Mouse (Mus musculus) hindbrain, embryonic 15.5 days (tissue): ENCODE measurements around the gene Trp53rkb. TPM values are rescaled to one million over a fixed set of nuclear protein-coding genes. Genes with fewer than 3 reads are reported as not detected.
"Not testable (repeated sequence)": the region's sequence is repeated elsewhere in the genome, so short reads cannot be mapped to it uniquely, and the experiment has no call there.

Experiments used
- ATAC-seq: fragments of 200-750 bp; cut with Nextera tagmentation; 2 replicates; pipeline ENCODE4 v1.8.0; 2017; ENCODE audit warnings: low read depth, moderate number of reproducible peaks, moderate TSS enrichment; ENCODE audit not compliant: low FRiP score
- H3K27ac ChIP-seq: fragments of 300-500 bp; sonication (generic); replicated peaks from 2 replicates; pipeline ENCODE4 v1.5.1; 2015; ENCODE audit warnings: mild to moderate bottlenecking, inconsistent platforms
- H3K27me3 ChIP-seq: fragments of 300-500 bp; sonication (generic); 2 replicates; pipeline ENCODE4 v1.6.1; 2015; ENCODE audit warnings: control low read depth, inconsistent platforms
- H3K36me3 ChIP-seq: fragments of 300-500 bp; sonication (generic); 2 replicates; pipeline ENCODE4 v1.6.1; 2015; ENCODE audit warnings: control low read depth, inconsistent platforms
- H3K4me1 ChIP-seq: fragments of 300-500 bp; sonication (generic); replicated peaks from 2 replicates; pipeline ENCODE4 v1.6.1; 2015; ENCODE audit warnings: control low read depth, inconsistent platforms
- H3K4me2 ChIP-seq: fragments of 300-500 bp; sonication (generic); 2 replicates; pipeline ENCODE4 v1.6.1; 2015; ENCODE audit warnings: moderate library complexity, mild to moderate bottlenecking, inconsistent platforms
- H3K4me3 ChIP-seq: fragments of 300-500 bp; sonication (generic); 2 replicates; pipeline ENCODE4 v1.5.1; 2015; ENCODE audit warnings: mild to moderate bottlenecking, inconsistent platforms
- H3K9ac ChIP-seq: fragments of 300-500 bp; sonication (generic); 2 replicates; pipeline ENCODE4 v1.6.1; 2015; ENCODE audit warnings: inconsistent platforms
- H3K9me3 ChIP-seq: fragments of 300-500 bp; sonication (generic); 2 replicates; pipeline ENCODE4 v1.6.1; 2016; ENCODE audit warnings: control low read depth, inconsistent platforms
- WGBS: fragments of 180-500 bp; shearing (Covaris S2); methylation state at CpG from one replicate; pipeline ENCODE4 v1.1.7; 2015; 5-methylcytosine and 5-hydroxymethylcytosine counted together
- polyA plus RNA-seq: library from polyadenylated mRNA; unstranded; fragments of >200 nt; fragmentation: Nextera tagmentation; extraction: Ambion mirVana; gene quantifications from 2 replicates; pipeline ENCODE4 v1.2.1, GENCODE M21; 2015

Trp53rkb gene
- polyA plus RNA-seq: 9.5 and 10.9 TPM in 2 replicates

DNA sequence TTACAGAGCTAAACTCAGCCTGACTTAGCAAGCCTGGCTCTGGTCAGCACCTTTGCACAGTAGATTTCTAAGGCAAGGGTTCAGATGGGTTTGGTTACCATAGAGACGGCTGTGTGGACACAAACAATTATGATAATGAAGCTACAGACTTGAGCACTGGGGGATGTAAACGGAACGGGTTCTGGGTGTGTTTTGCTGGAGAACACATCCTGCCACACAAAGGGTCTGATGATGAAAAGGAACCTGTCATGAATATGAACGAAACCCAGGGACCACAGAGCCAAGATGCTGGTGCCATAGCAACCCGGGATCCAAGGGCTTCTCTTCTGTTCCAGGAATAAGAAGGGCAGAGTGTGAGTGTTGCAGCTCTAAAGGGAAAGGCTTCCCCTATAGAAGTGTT lies at the start of gene Trp53rkb:
Gene Trp53rkb, plus strand, starts transcription at position 177 of the 400 bp plus-strand sequence.
- peaks cover 15% of the 10 kb centered on the region for H3K36me3 ChIP-seq
- no peaks in the 10 kb centered on the region for H3K27me3 ChIP-seq
- H3K9me3 ChIP-seq: no peaks in the 10 kb centered on the region
- WGBS: 11% methylated on average over 5 of the region's 5 CpGs
- H3K4me1 ChIP-seq: peaks cover 19% of the 10 kb centered on the region
- peak within 1 kb of the TSS; percentile 76 for H3K27ac ChIP-seq
- peak within 1 kb of the TSS; percentile 80 for H3K9ac ChIP-seq
- peak; percentile 81 for ATAC-seq
- peak within 1 kb of the TSS; percentile 72 for H3K4me2 ChIP-seq
- H3K4me3 ChIP-seq: peak within 1 kb of the TSS; percentile 87

DNA sequence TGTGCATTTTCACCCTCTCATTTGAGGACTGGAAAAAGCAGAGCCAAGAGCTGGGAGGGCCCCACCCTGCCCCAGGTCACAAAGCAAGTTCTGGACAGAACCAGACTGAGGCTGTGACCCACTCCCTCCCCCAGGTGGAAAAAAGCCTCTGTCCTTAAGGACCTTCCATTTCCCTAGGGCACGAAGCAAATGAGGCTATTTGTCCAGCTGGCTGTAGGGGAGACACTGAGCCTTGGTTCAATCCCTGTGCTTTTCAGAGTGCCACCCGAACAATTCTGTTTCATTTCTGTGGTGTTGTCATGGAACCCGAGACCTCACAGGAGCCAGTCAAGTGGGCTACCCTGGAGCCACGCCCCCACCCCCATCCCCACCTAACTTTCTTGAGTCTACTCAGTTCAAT lies 48.8 kb upstream of the Trp53rkb start:
- H3K9ac ChIP-seq: no peak overlapping the region
- H3K4me2 ChIP-seq: no peak overlapping the region
- 34% methylated on average over 4 of the region's 4 CpGs for WGBS
- no peaks in the 10 kb centered on the region for H3K9me3 ChIP-seq
- no peaks in the 10 kb centered on the region for H3K36me3 ChIP-seq
- H3K27ac ChIP-seq: no peak overlapping the region
- no peaks in the 10 kb centered on the region for H3K4me1 ChIP-seq
- H3K27me3 ChIP-seq: no peaks in the 10 kb centered on the region
- no peak overlapping the region for H3K4me3 ChIP-seq
- no peak for ATAC-seq

DNA sequence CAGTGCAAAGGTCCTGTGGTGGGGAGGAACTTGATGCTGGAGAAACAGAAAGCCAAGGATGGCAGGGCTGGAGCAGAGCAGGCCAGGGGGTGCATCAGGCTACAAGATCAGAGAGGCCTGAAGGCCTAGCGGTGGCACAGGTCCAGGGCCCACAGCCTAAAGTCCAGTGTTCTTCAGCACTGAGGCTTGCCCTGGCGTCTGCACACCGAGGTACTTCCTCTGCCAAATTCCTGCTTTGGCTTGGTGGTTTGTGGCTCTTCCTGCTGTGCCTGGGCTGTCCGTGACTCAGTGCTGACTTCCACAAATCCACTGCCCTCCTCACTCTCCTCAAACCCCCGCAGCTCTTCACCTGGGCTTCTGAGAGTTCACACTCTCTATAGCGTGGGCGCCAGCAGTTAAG lies 47.9 kb upstream of the Trp53rkb start:
- Histone ChIP-seq H3K4me2 (no peak overlapping the region), H3K9me3 (no peaks in the 10 kb centered on the region), H3K4me3 (no peak overlapping the region), H3K27ac (no peak overlapping the region), H3K36me3 (no peaks in the 10 kb centered on the region), H3K9ac (no peak overlapping the region), H3K4me1 (no peaks in the 10 kb centered on the region), H3K27me3 (no peaks in the 10 kb centered on the region)
- WGBS: 73% methylated on average over 7 of the region's 7 CpGs
- ATAC-seq: no peak

DNA sequence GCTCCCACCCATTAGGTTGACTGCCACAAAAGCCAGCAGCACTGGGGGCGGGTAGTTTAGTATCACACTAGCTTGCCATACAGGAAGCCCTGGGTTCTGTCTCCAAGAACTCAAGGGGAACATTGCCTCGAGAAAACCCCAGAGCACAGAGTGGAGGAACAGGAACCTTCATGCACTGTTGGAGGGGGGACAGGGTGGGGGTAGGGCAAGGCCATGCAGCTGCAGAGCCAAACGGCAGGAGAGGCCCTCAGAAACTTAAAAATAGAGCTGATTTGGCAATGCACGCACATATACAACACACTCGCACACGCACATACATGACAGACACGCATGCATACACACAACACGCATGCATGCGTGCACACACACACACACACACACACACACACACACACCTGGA lies 46.5 kb upstream of the Trp53rkb start:
- H3K36me3 ChIP-seq: no peaks in the 10 kb centered on the region
- ATAC-seq: no peak
- H3K27ac ChIP-seq: no peak overlapping the region
- no peaks in the 10 kb centered on the region for H3K27me3 ChIP-seq
- no peak overlapping the region for H3K9ac ChIP-seq
- 87% methylated on average over 9 of the region's 9 CpGs for WGBS
- no peaks in the 10 kb centered on the region for H3K4me1 ChIP-seq
- H3K4me2 ChIP-seq: no peak overlapping the region
- H3K4me3 ChIP-seq: no peak overlapping the region
- H3K9me3 ChIP-seq: no peaks in the 10 kb centered on the region

DNA sequence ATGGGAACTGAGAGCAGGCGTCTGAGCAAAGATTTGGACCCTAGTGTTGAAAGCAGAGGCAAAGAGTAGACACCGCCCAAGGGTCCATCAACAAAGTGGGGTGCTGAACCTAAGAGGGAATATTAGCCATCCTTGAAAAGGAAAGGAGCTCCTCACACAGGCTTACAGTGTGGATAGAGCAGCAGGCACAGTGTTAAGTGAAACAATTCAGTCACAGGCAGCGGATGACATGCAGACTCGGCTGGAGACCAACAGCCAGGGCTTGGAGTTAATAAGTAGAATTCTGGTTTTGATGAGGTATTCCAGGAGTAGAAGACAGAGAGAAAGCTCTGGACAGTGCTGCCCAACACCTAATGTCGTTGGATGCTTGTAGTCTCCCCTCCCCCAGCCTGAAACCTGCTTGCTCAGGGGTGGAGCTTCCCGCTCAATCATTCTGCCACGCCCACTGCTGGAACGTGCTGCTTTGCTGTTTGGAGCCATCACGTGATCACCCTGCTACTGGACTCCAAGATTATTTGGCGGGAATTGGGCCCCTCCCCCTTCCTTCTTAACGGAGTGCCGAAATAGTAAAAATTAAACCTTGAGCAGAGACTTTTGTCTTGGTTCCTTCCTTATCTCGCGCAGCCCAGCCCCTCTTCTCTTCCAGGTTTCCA lies 45.9 kb upstream of the Trp53rkb start:
- H3K4me3 ChIP-seq, H3K9me3 ChIP-seq, H3K27ac ChIP-seq, H3K9ac ChIP-seq, H3K4me1 ChIP-seq, ATAC-seq, H3K36me3 ChIP-seq, H3K4me2 ChIP-seq, H3K27me3 ChIP-seq: not testable (repeated sequence)
- WGBS: 60% methylated on average over 14 of the region's 14 CpGs

DNA sequence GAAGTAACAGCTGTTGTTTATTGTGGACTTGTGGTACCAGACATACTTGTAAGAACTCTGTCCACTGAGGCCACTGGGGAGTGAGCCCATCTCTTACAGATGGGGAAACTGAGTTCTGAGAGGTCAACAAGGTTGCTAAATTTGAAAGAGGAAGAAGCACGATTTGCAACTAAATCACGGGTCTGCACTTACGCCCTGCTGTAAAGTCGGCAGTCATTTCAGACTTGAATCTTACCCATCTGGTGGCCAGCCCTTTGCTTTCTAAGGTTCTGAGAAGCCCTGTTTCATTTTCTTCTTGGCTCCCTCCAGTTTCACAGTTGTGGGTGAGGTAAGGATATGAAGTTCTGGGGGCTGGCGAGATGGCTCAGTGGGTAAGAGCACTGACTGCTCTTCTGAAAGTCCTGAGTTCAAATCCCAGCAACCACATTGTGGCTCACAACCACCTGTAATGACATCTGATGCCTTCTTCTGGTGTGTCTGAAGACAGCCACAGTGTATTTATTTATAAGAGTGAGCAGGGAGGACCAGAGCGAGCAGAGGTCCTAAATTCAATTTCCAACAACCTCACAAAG lies 41.6 kb upstream of the Trp53rkb start:
- 91% methylated on average over 6 of the region's 6 CpGs for WGBS

DNA sequence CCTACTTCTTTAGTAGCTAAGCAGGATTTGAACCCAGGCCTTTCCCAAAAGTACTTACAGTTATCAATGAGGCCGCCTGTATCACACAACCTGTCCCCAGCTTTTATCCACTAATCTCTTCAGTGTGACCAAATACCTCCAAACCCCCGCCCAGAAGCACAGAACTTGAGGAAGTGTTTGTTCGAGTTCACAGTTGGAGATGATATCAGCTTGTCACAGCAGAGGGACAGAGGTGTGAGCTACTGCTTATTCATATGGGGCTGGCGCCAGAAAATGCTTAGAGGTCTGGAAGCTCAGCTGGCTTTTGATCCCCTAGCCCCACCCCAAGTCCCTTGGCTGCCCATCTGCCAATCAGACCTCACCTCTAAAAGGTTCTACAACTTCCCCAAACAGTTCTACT lies 38.1 kb upstream of the Trp53rkb start:
- no peaks in the 10 kb centered on the region for H3K36me3 ChIP-seq
- no peak overlapping the region for H3K9ac ChIP-seq
- 87% methylated on average over 4 of the region's 4 CpGs for WGBS
- ATAC-seq: no peak
- no peak overlapping the region for H3K27ac ChIP-seq
- H3K9me3 ChIP-seq: no peaks in the 10 kb centered on the region
- no peak overlapping the region for H3K4me2 ChIP-seq
- H3K4me3 ChIP-seq: no peak overlapping the region
- H3K4me1 ChIP-seq: no peaks in the 10 kb centered on the region
- no peaks in the 10 kb centered on the region for H3K27me3 ChIP-seq

More for the DNA sequence above, 41.6 kb upstream of the Trp53rkb start:
- Histone ChIP-seq H3K27ac (no peak overlapping the region), H3K9ac (no peak overlapping the region), H3K36me3 (no peaks in the 10 kb centered on the region), H3K4me1 (no peaks in the 10 kb centered on the region), H3K4me2 (no peak overlapping the region), H3K27me3 (no peaks in the 10 kb centered on the region), H3K4me3 (no peak overlapping the region), H3K9me3 (no peaks in the 10 kb centered on the region)
- ATAC-seq: no peak

DNA sequence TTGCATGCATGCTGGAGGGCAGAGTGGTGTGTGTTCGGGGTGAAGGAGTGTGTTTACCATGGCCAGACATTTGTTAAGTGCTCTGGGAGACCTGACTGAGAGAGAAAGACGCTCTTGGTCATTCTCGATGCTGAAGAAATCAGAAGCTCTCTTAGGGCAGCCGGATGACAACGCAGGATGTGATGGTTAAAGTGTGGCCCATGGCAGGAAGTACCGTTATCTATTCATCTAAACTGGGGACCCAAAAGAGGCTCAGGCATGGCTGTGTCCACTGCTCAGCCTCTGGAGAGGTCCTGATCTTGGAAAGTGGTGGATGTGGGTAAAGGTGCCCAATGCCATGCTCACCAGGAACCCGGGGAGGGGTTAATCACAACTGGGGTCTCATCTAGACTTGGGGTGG lies 37.6 kb upstream of the Trp53rkb start:
- no peak overlapping the region for H3K4me2 ChIP-seq
- no peaks in the 10 kb centered on the region for H3K27me3 ChIP-seq
- ATAC-seq: no peak
- WGBS: 92% methylated on average over 7 of the region's 7 CpGs
- no peak overlapping the region for H3K9ac ChIP-seq
- H3K36me3 ChIP-seq: no peaks in the 10 kb centered on the region
- H3K4me3 ChIP-seq: no peak overlapping the region
- no peaks in the 10 kb centered on the region for H3K9me3 ChIP-seq
- H3K4me1 ChIP-seq: no peaks in the 10 kb centered on the region
- no peak overlapping the region for H3K27ac ChIP-seq

DNA sequence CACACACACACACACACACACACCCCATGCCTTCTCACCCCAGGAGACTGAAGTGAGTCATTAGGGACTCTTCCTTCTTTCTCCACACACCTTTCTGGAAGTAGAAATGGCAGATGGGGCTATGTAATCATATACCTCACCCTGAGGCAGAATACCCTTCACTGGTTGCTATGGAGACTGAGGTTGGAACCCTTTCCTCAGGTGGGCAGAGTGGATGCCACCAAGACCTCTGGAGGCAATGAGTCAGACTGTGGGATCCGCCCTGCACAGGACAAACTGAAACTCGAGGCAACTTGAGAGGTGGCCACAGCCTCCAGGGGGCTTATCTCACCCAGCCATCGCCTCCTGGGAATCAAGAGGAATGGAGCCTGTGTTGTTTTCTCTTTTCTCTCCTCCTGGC lies 34.4 kb upstream of the Trp53rkb start:
- Histone ChIP-seq H3K4me1 (no peaks in the 10 kb centered on the region), H3K27ac (no peak overlapping the region), H3K9ac (no peak overlapping the region), H3K4me2 (no peak overlapping the region), H3K9me3 (no peaks in the 10 kb centered on the region), H3K27me3 (no peaks in the 10 kb centered on the region), H3K36me3 (no peaks in the 10 kb centered on the region), H3K4me3 (no peak overlapping the region)
- ATAC-seq: no peak
- 46% methylated on average over 3 of the region's 3 CpGs for WGBS

DNA sequence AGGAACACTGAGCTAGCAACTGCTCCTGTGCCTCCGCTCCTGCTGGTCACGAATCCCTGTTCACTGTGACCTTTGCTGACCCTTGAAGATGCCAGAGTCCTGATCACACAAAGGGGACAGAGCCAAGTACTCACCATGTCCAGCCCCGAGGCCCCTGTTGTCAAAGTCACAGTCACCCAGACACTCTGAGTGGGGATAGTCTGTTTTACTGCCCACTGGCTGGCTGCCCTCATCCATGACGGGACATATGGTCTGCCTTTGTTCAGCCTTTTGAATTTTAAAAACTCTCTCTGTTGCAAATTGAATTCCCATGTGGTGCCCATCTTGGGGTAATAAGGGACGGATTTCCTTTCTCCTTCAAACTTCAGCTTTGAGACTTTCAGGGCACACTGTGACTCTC lies 28.3 kb upstream of the Trp53rkb start:
- ATAC-seq: no peak
- Histone ChIP-seq H3K27me3 (no peaks in the 10 kb centered on the region), H3K4me2 (no peak overlapping the region), H3K27ac (no peak overlapping the region), H3K9me3 (no peaks in the 10 kb centered on the region), H3K4me3 (no peak overlapping the region), H3K4me1 (peaks cover 5% of the 10 kb centered on the region; the same call in 1 of the 2 replicates), H3K9ac (no peak overlapping the region), H3K36me3 (no peaks in the 10 kb centered on the region)
- WGBS: 13% methylated on average over 5 of the region's 5 CpGs

DNA sequence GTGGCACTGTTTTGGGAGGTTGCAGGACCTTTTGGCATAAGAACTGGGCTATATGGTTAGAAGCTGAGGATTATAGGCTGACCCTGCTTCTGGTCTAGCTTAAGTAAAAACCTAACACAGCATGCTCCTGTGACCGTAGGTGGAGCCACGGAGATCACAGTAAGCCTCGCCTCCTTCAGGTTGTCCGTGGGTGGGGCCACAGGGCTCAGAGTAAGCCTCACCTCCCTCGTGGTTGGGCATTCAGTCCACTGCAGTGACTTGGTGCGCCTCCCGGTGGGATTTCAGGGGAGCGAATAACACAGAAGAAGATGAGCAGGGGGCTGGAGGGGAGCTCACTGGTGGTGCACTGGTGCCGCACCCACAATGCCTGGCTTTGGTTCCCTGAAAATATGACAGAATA lies 24.7 kb upstream of the Trp53rkb start:
- Histone ChIP-seq H3K9ac (no peak overlapping the region), H3K36me3 (no peaks in the 10 kb centered on the region), H3K9me3 (no peaks in the 10 kb centered on the region), H3K4me2 (no peak overlapping the region), H3K4me1 (peaks cover 5% of the 10 kb centered on the region; the same call in 1 of the 2 replicates), H3K4me3 (no peak overlapping the region), H3K27ac (no peak overlapping the region), H3K27me3 (no peaks in the 10 kb centered on the region)
- WGBS: 75% methylated on average over 9 of the region's 9 CpGs
- ATAC-seq: no peak

DNA sequence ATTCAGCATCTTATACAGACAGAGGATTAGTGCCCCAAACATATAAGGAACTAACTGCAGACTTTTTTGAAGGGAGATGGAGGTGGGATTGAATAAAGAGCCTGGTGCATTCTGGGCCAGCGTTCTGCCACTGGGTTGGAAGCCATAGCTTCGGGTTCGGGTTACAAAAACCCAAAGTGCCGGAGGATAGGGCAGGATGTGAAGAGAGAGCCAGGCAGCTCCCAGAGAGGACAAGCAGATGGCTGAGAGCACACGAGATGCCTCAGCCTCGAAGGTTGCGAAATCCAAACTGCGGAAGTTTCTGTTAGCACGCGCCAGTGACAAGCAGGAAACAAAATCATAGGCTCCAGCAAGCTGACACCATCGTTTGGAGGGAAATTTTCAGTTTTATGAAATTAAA lies 20.9 kb upstream of the Trp53rkb start:
- H3K9me3 ChIP-seq: no peaks in the 10 kb centered on the region
- H3K27me3 ChIP-seq: no peaks in the 10 kb centered on the region
- no peak overlapping the region for H3K4me3 ChIP-seq
- H3K4me1 ChIP-seq: no peaks in the 10 kb centered on the region
- H3K4me2 ChIP-seq: no peak overlapping the region
- no peak overlapping the region for H3K9ac ChIP-seq
- no peak overlapping the region for H3K27ac ChIP-seq
- H3K36me3 ChIP-seq: no peaks in the 10 kb centered on the region
- WGBS: 79% methylated on average over 11 of the region's 11 CpGs
- ATAC-seq: no peak

DNA sequence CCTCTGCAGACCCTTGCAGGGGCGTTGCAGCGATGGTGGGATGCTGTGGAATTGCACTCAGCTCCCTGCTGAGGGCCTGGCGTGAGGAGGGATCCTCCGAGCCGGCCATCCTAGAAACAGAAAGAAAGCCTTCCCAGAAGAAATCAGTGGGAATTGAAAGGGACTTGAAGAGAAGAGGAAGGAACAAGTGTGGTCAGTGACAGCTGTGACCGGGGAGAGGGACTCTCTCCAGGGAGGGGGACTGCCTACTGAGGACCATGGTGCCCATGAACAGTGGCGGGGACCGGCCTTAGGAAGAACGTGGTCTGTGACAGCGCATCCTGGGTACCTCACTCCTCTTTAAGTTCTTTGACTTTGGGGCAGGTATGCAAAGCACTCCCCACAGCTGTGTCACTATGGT lies 18.7 kb upstream of the Trp53rkb start:
- Histone ChIP-seq H3K27ac (no peak overlapping the region), H3K4me3 (no peak overlapping the region), H3K9ac (no peak overlapping the region), H3K9me3 (no peaks in the 10 kb centered on the region), H3K36me3 (no peaks in the 10 kb centered on the region), H3K4me1 (no peaks in the 10 kb centered on the region), H3K27me3 (no peaks in the 10 kb centered on the region), H3K4me2 (no peak overlapping the region)
- WGBS: 73% methylated on average over 10 of the region's 10 CpGs
- no peak for ATAC-seq
